Mouse (Mus musculus) brain, embryonic 14.5 days (tissue): ENCODE data around the gene Asdurf.

Experiments used
- CTCF ChIP-seq: fragments of 200-500 bp; IDR thresholded peaks from 2 replicates; pipeline ENCODE4 v1.5.1; 2012; ENCODE audit warnings: inconsistent platforms, mild to moderate bottlenecking, moderate library complexity, borderline replicate concordance; ENCODE audit not compliant: insufficient read depth, insufficient read length; ENCODE audit errors: extremely low read depth
- POLR2A ChIP-seq: fragments of 200-500 bp; IDR thresholded peaks from 2 replicates; pipeline ENCODE4 v1.6.1; 2012; ENCODE audit warnings: mild to moderate bottlenecking, inconsistent platforms, borderline replicate concordance; ENCODE audit not compliant: poor library complexity, insufficient read depth, insufficient read length, severe bottlenecking; ENCODE audit errors: extremely low read depth

DNA sequence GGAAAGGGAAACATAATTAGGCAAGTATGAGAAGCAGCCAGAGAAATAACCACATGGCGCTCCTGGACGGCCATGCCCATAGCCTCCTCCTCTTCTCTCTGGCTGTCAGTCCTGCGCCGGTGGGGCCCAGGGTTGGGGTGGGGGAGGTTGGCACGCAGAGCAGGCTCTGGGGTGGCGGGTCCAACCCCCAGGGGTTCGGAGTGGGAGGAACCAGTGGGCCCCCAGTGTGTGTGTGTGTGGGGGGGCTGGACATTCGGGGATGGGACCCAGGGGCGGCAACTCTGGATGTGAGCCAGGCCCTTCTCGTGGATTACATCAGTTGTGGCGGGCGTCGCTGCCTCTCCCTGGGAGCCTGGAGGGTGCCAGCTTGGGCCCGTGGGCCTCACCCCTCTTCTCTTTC lies 36.3 kb upstream of the Asdurf start:
- no peak for TF ChIP-seq CTCF
- TF ChIP-seq POLR2A, result no peak
